Mouse (Mus musculus) left cerebral cortex, adult 2 months (tissue): ENCODE results near the gene Zfp287. TPM values are rescaled to one million over a fixed set of nuclear protein-coding genes. Genes with fewer than 3 reads are reported as not detected.

Experiments
- DNase-seq, 2 experiments: peaks; one replicate each; pipeline ENCODE4 v3.0.0; 2021 to 2022; ENCODE audit warnings: low spot score in 2 of 2, mixed read lengths in 1 of 2; ENCODE audit errors: extremely low spot score in 1 of 2
- H3K27ac ChIP-seq: fragments of 200-600 bp; 2 replicates; pipeline ENCODE4 v1.8.1; 2022
- H3K4me3 ChIP-seq: fragments of 200-600 bp; 2 replicates; pipeline ENCODE4 v1.8.1; 2022
- CTCF ChIP-seq: fragments of 200-600 bp; IDR thresholded peaks from 2 replicates; pipeline ENCODE4 v1.8.1; 2022; ENCODE audit warnings: antibody characterized with exemption, mild to moderate bottlenecking, moderate library complexity
- intact Hi-C: fragments of 180-260 bp; cut with DNase I; formaldehyde crosslinking; loops from one replicate; pipeline ENCODE4 v1.15.1; 2025
- total RNA-seq, 2 experiments: library from RNA; stranded (reverse); gene quantifications; 2 replicates each; pipeline ENCODE4 v1.2.3; 2021

Gene Zfp287
- total RNA-seq, 2 experiments from 2014 or later = 16.2 to 17.3 TPM

GRCm38 (mm10) chr11:62747227-62747626 is 15.5 kb upstream of the Zfp287 start:
- Histone ChIP-seq H3K4me3 (no peak overlapping the region), H3K27ac (no peak overlapping the region)
- no peak for TF ChIP-seq CTCF
- intact Hi-C loops = loop anchor here (10.0 kb wide), 1 partner anchor 648 kb away; no protein-coding TSS in a partner anchor
- DNase-seq = no peak

DNA sequence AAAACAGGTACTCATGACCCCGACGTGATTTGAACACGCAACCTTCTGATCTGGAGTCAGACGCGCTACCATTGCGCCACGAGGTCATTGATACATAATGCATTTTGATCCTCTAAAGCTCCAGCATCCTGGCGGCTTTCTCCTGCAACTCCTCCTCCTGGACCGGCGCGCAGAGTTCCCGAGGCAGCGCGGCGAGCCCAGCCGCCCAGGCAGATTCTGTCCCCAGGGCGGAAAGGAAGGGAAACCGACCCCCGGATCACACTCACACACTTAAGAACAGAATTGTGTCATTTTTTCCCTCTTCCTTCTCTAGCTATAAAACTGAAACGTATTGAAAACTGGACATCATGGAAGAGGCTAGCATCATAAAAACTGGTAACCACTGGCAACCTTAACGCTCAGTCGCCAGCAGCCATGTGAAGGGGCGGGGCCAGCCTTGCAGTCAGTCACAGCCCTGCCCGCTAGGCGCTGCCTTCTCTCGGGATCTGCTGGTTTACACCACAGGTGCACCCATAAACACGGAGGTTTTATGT is 14.4 kb upstream of the Zfp287 start:
- peak; percentile 49 for TF ChIP-seq CTCF
- Histone ChIP-seq H3K27ac (peak overlapping the region; percentile 4; the same call in 1 of the 2 replicates), H3K4me3 (peak overlapping the region; percentile 57)
- intact Hi-C loops = loop anchor here (10.0 kb wide), 1 partner anchor 649 kb away; no protein-coding TSS in a partner anchor
- peak; percentile 73 to 80 for DNase-seq

GRCm38 (mm10) chr11:62744103-62744502 is 12.4 kb upstream of the Zfp287 start:
- Histone ChIP-seq H3K4me3 (no peak overlapping the region), H3K27ac (no peak overlapping the region)
- peak; percentile 93 for TF ChIP-seq CTCF
- DNase-seq = peak; percentile 62 to 74
- intact Hi-C loops = loop anchor here (5.0 to 10.0 kb wide), 3 partner anchors 393 to 651 kb away; no protein-coding TSS in a partner anchor

GRCm38 (mm10) chr11:62742261-62742957 is 10.7 kb upstream of the Zfp287 start:
- DNase-seq = no peak
- no peak overlapping the region for H3K27ac ChIP-seq
- TF ChIP-seq CTCF = no peak
- intact Hi-C loops = loop anchor here (5.0 to 10.0 kb wide), 3 partner anchors 395 to 652 kb away; no protein-coding TSS in a partner anchor
- H3K4me3 ChIP-seq = no peak overlapping the region

DNA sequence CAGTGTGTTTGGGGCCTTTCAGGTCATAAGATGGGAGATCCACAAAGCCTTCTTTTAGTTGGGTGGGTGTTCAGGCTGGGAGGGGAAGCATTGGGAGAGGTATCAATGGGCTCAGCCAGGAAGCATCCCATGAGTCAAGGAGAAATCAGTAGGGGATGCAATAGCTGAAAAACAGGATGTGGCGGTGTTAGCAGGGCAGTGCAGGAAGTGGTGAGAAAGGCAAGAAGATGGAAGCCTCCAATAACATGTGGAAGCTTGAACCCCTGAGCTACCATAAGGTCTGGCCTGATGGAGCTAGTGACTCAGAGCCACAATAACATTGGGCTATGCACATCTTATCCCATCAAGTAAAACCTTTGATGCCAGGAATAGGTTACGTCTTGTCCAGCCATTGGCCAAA is 9.5 kb upstream of the Zfp287 start:
- intact Hi-C loops = loop anchor here (5.0 to 10.0 kb wide), 3 partner anchors 396 to 654 kb away; no protein-coding TSS in a partner anchor

DNA sequence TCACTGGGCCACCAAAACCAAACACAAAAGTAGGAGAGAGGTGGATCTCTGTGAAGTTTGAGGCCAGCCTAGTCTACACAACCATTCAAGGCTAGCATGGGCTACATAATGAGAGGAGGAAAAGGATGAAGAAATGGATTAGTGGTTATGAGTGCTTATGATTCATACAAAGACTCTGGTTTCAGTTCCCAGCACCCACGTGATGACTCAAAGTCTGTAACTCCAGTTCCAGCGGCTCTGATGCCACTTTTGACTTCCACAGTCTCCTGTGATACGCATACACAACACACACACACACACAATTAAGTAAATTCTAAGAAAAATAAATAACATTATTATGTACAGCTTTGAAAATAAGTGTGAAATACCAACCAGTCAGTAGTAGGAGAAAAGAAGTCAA is 960 bp upstream of the Zfp287 start:
- no peak for TF ChIP-seq CTCF

More for the DNA sequence above, 9.5 kb upstream of the Zfp287 start:
- Histone ChIP-seq H3K27ac (no peak overlapping the region), H3K4me3 (no peak overlapping the region)
- no peak for TF ChIP-seq CTCF
- no peak for DNase-seq

DNA sequence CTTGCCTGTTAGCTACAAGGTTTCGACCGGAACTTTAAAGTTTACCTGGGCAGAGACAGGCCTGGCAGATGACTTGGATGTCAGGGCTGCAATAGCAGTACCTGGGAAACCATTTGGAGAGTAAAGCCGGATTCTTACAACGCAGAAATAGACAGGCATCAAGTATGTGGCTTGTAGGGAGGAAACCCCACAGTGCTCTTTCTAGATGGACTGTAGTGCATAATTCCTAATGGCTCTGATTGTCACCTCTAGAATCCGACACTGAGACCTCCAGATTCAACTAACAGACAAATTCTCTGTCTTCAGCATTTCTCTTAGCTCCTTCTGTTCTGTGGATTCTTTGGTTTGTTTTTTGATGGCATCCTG is 300 bp upstream of the Zfp287 start:
- Histone ChIP-seq H3K27ac (peak overlapping the region; percentile 89), H3K4me3 (peak overlapping the region; percentile 59)
- intact Hi-C loops = no loop called here
- no peak for TF ChIP-seq CTCF
- DNase-seq = no peak

More for the DNA sequence above, 960 bp upstream of the Zfp287 start:
- no peak for DNase-seq
- intact Hi-C loops = no loop called here
- no peak overlapping the region for H3K27ac ChIP-seq
- no peak overlapping the region for H3K4me3 ChIP-seq

DNA sequence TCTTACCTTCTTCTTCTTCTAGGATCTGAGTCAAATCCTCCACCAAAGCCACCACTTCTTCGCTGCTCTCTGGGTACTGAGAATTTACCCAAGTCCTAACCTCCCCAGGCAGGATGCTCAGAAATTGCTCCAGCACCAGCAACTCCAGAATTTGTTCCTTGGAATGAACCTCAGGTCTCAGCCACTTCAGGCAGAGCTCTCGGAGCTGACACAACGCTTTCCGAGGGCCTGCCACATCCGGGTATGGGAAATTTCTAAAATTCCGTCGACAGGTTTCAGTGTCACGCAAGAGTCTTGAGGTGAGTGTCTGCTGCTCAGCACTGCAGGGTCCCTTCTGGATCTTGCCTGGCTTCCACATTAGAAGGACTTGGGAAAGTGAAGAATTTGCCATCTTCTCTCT is 3.4 kb downstream of the Zfp287 start:
- intact Hi-C loops = no loop called here
- TF ChIP-seq CTCF = no peak
- no peak for DNase-seq
- Histone ChIP-seq H3K27ac (no peak overlapping the region), H3K4me3 (no peak overlapping the region)

- Histone ChIP-seq H3K4me3 (no peak overlapping the region), H3K27ac (no peak overlapping the region)
- DNase-seq = no peak
- intact Hi-C loops = no loop called here
- TF ChIP-seq CTCF = no peak
Measured at GRCm38 (mm10) chr11:62710657-62711056, 21.0 kb downstream of the Zfp287 start.

GRCm38 (mm10) chr11:62708252-62708651 is 23.5 kb downstream of the Zfp287 start:
- Histone ChIP-seq H3K27ac (no peak overlapping the region), H3K4me3 (no peak overlapping the region)
- no peak for DNase-seq
- intact Hi-C loops = no loop called here
- TF ChIP-seq CTCF = no peak

GRCm38 (mm10) chr11:62706141-62706540 is 25.6 kb downstream of the Zfp287 start:
- intact Hi-C loops = no loop called here
- no peak for DNase-seq
- no peak for TF ChIP-seq CTCF
- no peak overlapping the region for H3K4me3 ChIP-seq
- H3K27ac ChIP-seq = no peak overlapping the region

- no peak for TF ChIP-seq CTCF
- no peak overlapping the region for H3K27ac ChIP-seq
- intact Hi-C loops = no loop called here
- H3K4me3 ChIP-seq = no peak overlapping the region
- no peak for DNase-seq
Measured at GRCm38 (mm10) chr11:62701218-62701617, 30.5 kb downstream of the Zfp287 start.

GRCm38 (mm10) chr11:62699749-62700148 is 32.0 kb downstream of the Zfp287 start:
- Histone ChIP-seq H3K4me3 (no peak overlapping the region), H3K27ac (no peak overlapping the region)
- no peak for TF ChIP-seq CTCF
- intact Hi-C loops = no loop called here
- DNase-seq = no peak
